Mouse (Mus musculus) hematopoietic stem cell, adult 5-6 weeks (primary cell): ENCODE results near the gene Podnl1. TPM values are rescaled to one million over a fixed set of nuclear protein-coding genes. Genes with fewer than 3 reads are reported as not detected.
A peak's percentile ranks its signal among the peaks of the same experiment; 100 is the strongest.

Experiments used
- ATAC-seq, 2 experiments: fragments of 125-278 bp in 1 of 2; replicated peaks in 1 of 2; 2 replicates each; pipeline ENCODE4 v1.8.0; 2016 to 2017; ENCODE audit warnings: inconsistent platforms in 2 of 2, mild to moderate bottlenecking in 2 of 2, moderate number of reproducible peaks in 2 of 2, low read depth in 1 of 2, moderate TSS enrichment in 1 of 2; ENCODE audit not compliant: low FRiP score in 2 of 2, poor library complexity in 2 of 2, severe bottlenecking in 2 of 2, insufficient read depth in 1 of 2, low TSS enrichment in 1 of 2
- total RNA-seq: library from RNA; stranded (forward); fragments of 172-1452, 232-1000 nt; gene quantifications from 2 replicates; pipeline ENCODE4 v1.2.3, GENCODE M21; 2017

Gene Podnl1
- total RNA-seq, 1 experiment from 2014 or later, result 2.7 TPM

DNA sequence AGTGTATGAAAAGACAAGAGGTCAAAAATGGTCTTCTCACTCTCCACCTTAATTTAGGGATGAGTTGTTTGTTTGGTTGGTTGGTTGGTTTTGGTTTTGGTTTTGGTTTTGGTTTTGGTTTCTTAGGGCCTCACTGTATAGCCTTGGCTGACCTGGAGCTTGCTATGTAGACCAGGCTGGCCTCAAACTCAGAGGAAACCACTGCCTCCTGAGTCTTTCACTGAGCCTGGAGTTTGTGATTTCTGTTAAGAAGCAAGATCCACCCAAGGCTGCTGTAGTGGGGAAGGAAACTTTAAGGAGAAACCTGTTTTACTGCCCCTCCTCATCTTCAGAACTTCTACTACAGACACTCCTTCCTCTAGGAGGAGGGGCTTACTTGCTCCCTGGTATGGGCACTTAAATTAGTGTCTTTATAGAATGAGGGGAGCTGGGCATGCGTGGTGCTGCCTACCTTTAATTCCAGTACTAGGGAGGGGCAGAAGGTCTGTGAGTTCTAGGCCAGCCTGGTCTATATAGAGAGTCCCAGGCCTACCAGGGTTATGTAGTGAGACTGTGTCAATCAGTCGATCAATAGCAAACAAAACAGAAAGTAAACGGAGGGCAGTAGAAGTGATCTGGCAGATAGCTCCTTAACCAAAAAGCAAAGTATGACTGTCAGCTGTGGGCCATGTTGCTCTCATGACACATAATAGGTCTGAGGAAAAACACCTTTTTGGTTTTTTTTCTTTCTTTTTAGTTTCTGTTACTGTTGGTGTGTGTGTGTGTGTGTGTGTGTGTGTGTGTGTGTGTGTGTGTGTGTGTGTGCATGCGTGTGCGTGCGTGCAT is 19.4 kb upstream of the Podnl1 start:
- ATAC-seq, result no peak

DNA sequence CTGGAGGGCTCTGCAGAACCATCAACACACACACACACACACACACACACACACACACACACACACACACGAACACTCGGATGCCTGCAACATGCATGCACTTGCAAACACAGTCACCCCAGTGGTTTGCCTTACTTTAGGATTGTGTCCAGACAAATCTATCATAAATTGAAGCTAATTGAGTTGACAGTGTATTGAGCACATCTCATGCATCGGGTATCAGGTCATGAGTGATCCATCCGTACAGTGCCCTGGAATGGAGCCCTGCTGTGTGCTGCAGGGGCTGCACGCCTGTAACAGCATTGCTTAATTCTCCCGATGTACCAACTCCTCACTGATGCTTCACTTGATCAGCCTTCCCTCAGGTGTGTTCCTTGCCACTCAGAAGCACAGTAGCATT is 10.1 kb upstream of the Podnl1 start:
- no peak for ATAC-seq

DNA sequence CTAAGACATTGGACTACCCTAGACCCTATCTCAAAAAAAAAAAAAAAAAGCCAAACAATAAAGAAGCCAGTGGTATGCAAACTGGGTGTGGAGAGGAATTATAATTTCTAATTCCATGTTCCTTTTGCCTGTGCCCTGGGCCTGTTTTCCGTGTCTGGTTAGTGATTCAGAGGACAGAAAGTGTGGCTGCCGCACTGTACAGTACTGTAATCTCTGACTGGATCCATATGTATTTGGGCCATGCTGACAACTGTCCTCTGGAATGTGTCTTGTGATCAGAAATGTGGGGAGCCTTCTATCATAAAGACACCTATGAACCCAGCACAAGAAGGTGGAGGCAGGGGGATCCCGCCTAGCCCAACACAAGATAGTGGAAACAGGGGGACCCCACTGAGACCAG is 3.6 kb upstream of the Podnl1 start:
- no peak for ATAC-seq

DNA sequence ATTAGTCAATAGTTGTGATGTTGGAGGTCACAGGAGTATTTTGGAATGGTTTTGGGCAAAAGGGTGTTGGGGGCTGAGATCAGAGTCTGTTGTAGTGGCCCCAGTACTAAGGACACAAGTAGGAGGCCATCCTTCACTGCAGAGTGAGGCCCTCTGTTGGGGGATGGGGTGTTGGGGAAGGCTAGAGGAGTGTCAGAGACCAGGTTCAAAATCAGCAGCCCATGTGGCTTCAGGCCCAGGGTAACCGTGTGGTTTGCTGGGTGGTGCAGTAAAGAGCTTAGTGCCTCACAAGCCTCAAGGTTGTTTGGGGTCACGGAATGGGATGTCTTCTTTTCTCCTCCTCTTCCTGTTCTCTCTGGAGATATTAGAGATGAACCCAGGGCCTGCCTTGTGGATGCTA is 953 bp downstream of the Podnl1 start:
- peak; percentile 26 to 38; a peak in 3 of 4 replicates for ATAC-seq

DNA sequence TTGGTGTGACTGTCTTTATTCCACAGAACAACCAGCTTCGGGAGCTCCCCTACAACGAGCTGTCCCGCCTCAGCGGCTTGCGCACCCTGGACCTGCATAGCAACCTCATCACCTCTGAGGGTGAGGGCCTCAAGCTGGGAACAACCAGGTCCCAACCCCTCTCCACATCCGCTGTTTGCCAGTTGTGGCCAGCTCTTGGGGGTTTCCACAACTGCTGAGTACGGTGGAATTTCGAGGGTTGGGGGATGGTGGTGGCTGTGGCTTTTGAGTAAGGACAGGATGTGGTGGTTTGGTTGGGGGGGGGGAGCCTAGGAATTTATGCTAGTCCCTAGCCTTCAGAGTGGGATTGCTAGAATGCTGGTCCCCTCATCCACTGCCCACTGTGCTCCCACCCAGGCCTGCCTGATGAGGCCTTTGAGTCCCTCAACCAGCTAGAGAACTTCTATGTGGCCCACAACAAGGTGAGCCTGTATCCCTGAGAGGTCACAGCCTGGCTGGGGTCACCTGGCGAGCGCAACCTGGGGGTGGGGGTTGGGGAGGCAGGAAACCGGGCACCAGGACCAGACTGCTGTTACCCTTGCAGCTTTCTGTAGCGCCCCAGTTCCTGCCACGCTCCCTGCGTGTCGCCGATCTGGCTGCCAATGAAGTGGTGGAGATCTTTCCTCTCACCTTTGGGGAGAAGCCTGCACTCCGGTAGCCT is 1.6 kb downstream of the Podnl1 start:
- peak; percentile 74 to 76 for ATAC-seq

DNA sequence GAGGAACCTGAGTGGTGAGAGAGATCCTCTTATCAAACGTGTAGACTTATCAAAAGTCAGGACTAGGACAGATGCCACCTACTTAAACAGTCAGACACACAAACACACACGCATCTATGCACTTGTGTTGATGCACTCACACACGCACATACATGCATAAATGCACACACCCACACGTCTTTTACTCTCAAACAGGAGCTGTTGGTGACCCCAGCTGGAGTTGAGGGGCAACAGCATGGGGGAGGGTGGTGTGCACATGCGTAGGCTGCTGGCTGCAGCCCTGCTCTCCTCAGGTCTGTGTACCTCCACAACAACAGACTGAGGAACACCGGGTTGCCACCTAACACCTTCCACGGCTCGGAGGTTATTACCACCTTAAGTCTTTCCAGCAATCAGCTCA is 2.5 kb downstream of the Podnl1 start:
- 0 out of 4 replicates have a peak, but pooled peaks of 1 of the 2 experiments have one; percentile 17 for ATAC-seq

DNA sequence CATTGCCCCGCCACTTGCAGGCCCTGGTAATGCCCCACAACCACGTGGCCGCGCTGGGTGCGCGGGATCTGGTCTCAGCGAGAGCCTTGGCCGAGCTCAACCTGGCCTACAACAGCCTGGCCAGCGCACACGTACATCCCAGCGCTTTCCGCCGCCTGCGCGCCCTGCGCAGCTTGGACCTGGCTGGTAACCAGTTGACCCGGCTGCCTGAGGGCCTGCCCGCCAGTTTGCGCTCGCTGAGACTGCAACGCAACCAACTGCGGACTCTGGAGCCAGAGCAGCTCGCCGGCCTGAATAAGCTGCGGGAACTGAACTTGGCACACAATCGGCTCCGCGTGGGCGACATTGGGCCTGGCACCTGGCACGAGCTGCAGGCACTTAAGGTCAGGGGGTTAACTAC is 5.0 kb downstream of the Podnl1 start:
- ATAC-seq, result no peak

DNA sequence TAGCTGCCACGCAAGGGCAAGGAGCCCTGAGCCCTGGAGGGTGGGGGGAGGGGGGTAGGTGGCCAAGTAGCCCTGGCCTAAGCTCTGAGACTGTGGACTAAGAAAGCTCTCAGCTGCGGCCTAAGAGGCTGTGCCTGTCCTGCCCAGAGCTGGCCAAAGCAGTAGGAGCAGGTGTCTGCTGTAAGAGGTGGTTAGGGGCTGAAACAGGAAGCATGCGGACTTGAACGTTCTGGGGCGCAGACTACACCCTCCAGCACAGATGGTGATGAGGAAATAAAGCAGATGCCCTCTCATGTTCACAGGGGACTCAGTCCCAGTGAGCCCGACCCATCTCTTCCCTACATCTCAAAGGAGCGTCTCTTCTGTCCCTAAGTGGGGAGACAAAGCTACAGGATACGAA is 6.4 kb downstream of the Podnl1 start:
- ATAC-seq, result peak in 1 of 2 experiments; percentile 39; a peak in 2 of 4 replicates

DNA sequence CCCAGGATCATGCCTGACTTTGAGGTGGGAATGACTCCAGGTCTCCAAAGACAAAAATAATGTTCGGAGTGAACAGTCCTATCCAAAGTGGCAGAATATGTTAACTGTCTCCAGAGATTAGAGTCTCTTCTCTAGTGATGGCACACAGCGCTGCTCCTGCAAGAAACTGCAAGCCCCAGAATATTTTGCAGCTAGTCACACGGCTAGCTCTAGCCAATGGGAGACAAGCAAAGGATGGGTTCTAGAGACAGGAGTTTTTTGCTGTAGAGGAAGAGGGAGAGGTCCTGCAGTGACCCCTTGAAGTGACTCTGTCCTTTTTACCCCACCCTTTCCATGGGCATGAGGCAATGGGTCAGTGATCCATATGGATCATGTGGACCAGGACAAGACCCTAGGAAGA is 12.1 kb downstream of the Podnl1 start:
- ATAC-seq, result no peak

DNA sequence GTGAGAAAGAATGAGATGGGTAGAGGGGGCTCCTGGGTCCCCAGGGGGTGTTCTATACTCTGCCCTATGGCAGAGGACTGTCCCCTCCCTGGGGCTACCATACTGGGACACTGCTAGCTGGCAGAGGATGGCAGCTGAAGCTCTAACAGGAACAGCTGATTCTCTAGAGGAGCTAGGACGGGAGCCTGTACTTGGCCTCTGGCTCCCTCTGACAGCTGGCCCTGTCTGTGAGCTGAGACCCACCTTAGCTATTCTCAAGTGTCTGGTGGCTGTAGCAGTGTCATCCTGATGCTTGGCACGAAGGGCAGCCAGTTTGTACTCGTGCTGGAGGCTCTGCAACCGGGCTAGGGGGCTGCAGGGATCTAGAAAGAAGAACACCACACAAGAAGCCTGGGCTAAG is 15.0 kb downstream of the Podnl1 start:
- no peak for ATAC-seq

DNA sequence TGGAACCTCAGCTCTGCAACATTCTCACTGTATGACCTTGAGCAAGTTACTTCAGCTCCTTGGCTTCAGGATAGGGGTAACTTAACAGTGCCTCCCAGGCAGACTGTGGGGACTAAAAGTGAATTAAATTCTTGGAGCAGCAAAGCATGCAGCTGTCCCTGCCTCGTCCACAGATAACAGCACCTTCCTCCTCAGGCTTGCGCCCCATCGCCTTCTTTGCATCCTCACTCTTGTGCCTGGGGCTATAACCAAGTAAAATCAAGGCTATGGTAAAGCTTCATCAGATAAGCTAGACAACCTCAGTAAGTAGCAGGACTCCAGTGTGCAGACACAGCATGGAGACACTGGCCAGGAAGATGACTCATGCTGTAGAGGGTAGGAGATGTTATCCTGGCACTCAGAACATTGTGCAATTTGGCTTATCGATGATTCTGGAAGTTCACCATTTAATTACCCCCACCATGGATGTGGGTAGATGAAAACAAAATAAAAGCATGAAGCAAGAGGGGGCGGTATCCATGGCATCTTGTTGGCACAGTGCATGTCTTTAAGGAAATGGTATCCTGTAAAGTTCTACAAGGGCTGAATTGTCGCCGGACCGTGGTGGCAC is 19.0 kb downstream of the Podnl1 start:
- no peak for ATAC-seq

DNA sequence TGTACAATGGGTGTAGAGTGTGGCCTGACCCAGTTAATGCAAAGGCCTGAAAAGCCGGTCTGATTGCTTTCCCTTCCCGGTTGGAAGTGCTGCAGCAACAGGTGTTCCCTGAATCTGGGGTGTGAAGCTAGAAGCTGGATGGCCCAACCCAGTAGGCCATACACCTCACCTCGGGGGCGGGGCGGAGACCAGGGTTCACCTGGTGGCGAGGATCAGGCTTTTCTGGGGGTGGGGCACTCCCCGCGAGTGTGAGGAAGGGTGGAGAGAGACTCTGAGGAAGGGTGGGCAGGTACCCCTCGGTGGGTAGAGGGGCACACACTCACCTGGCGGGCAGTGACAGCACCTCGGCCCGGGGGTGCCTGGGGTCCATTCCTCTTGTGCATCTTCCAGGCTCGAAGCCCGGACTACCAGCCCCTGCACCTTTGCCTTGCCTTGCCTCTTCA is 21.6 kb downstream of the Podnl1 start:
- ATAC-seq, result no peak

DNA sequence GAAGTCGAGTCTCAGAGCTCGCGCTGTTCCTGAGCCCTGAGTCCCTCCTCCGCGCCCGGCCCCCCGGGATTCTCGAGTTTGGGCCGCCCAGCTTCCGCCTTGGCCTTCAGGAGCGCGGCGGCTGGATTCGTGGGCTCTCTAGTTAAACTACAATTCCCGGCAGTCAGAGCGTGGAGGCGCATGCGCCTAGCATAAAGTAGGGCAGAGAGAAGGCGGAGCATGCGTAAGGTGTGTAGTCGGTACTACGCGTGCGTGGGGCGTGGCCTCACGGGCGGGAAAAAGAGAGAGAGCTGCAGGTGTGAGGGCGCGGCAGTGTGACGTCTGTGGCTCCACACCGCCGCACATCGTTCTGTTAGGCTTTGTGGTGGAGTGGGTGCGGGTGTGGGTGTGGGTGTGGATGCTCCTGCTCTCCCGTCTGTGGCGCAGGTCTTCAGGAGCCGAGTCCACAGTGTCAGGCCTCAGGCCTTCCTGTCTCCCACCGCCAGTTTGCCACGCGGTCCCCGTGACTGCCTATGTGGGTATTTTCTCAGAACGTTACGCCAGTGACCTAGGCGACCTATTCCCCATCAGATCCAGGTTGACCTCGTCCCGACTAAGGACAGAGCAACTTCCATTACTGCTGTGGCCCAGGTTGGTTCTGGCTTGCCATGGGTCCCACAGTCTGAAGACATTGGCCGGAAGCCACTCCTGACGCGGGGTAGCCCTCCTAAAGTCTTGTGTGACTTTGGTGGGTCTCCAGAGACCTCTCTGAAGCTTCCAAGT is 22.2 kb downstream of the Podnl1 start, which contains the start of the genes Cc2d1a and 4930432K21Rik:
Cc2d1a (minus strand) TSS at position 168 of the 762 bp plus-strand sequence.
4930432K21Rik (plus strand) TSS at position 257 of the 762 bp plus-strand sequence.
- peak; percentile 95 to 97 for ATAC-seq

DNA sequence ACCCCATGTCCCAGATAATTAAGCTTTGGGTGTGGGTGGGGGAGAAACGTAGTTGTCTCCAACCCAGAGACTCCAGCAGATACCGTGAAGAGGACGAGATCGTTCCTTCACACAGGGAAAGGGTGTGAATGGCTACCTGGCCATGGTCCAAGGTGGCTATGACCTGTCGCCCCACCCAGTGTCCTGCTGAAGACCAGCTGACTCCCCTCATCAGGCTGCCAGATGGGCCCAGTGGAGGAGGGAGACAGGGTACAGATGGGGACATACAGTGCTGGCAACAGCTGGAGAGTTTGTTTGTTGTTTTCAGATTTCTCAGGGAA is 22.7 kb downstream of the Podnl1 start:
- ATAC-seq, result no peak

DNA sequence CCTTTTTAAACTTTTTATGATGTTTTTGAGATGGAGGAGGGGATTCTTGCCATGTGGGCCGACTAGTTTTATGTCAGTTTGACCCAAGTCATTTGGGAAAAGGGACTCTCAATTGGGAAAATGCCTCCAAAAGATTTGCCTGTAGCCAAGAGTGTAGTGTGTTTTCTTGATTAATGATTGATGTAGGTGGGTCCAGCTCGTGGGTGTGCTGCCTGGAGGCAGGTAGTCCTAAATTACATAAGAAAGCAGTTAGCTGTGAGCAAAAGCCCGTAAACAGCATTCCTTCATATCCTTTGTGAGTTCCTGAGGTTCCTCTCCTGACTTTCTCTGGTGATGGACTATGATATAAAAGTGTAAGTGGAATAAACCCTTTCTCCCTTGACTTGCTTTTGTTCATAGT is 23.4 kb downstream of the Podnl1 start:
- ATAC-seq, result no peak

DNA sequence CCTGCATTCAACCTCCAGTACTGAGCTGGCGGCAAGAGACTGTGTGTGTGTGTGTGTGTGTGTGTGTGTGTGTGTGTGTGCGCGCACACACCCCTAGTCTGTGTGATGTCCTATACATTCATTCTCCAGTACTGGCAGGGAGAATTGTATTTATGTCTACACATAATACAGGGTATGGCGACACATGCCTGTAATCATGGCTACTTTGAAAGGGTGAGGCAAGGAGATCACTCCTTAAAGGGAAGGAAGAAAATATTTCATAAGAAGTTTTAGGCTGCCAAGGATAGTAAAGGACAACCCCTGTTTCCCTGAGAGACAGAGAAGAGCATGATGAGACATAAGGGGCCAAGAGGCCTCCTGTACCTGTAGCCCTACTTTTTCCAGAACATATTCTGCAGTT is 31.8 kb downstream of the Podnl1 start:
- ATAC-seq, result no peak; a peak in 1 of 4 replicates

DNA sequence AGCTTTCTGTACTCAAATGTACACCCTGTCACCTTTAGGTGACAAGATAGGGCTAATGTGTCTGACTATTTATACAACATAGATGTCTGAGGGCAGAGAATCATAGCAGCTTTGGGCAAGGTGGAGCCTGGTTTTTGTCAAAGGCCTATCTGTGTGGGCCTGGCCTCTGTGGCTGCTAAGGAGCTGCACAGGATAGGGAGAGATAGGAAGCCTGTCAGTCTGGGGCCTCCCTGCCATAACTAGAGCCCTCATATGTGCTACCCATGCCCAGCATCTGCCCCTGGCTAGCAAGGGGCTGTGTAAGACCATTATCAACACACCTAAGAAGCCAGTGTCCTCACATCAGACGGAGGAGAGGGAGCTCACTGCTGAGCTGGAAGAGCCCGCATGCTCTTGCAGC is 41.9 kb downstream of the Podnl1 start:
- ATAC-seq, result no peak
